Mouse (Mus musculus) kidney, adult 2 months (tissue): ENCODE measurements around the gene Cdyl2. TPM values are rescaled to one million over a fixed set of nuclear protein-coding genes. Genes with fewer than 3 reads are reported as not detected.

Source experiments
- DNase-seq: peaks from one replicate; pipeline ENCODE4 v3.0.0; 2021
- H3K27ac ChIP-seq: fragments of 200-500 bp; 2 replicates; pipeline ENCODE4 v1.5.1; 2012; ENCODE audit warnings: low read depth, low read length, control low read depth, inconsistent platforms; ENCODE audit not compliant: insufficient read depth
- H3K27me3 ChIP-seq: fragments of 200-500 bp; replicated peaks from 2 replicates; pipeline ENCODE4 v1.6.1; 2012; ENCODE audit warnings: mild to moderate bottlenecking, moderate library complexity, low read length, inconsistent platforms; ENCODE audit not compliant: control insufficient read depth, insufficient read depth
- H3K36me3 ChIP-seq: fragments of 200-500 bp; 2 replicates; pipeline ENCODE4 v1.6.1; 2012; ENCODE audit warnings: mild to moderate bottlenecking, moderate library complexity, low read length, inconsistent platforms; ENCODE audit not compliant: control insufficient read depth, insufficient read depth
- H3K4me1 ChIP-seq: fragments of 200-500 bp; 2 replicates; pipeline ENCODE4 v1.6.1; 2011; ENCODE audit warnings: low read length; ENCODE audit not compliant: control insufficient read depth, insufficient read depth
- H3K4me3 ChIP-seq: fragments of 200-500 bp; 2 replicates; pipeline ENCODE4 v1.5.1; 2011; ENCODE audit warnings: mild to moderate bottlenecking, low read depth, low read length, control low read depth; ENCODE audit not compliant: insufficient read depth
- CTCF ChIP-seq: fragments of 200-500 bp; conservative IDR thresholded peaks from 2 replicates; pipeline ENCODE4 v1.5.1; 2011; ENCODE audit warnings: low read depth, mild to moderate bottlenecking, control low read depth, low read length, moderate library complexity, mixed read lengths; ENCODE audit not compliant: insufficient read depth, insufficient read length
- POLR2A ChIP-seq: fragments of 200-500 bp; IDR thresholded peaks from one replicate; pipeline ENCODE4 v1.6.1; 2011; ENCODE audit warnings: low read depth, low read length, control low read depth
- WGBS: fragments of 180-500 bp; shearing (Covaris S2); methylation state at CpG from one replicate; pipeline ENCODE4 v1.1.7; 2018; 5-methylcytosine and 5-hydroxymethylcytosine counted together
- polyA plus RNA-seq: library from polyadenylated mRNA; depleted of rRNA; stranded (reverse); fragments of >200 nt; gene quantifications from 2 replicates; pipeline ENCODE4 v1.2.3, GENCODE M21; 2012

The Cdyl2 gene
- polyA plus RNA-seq, 1 experiment = 2.4 TPM

- no peak overlapping the region for H3K4me3 ChIP-seq
- no peaks in the 10 kb centered on the region for H3K36me3 ChIP-seq
- peak; percentile 85 for DNase-seq
- TF ChIP-seq POLR2A (no peak), CTCF (no peak)
- peaks cover 20% of the 10 kb centered on the region for H3K4me1 ChIP-seq
- H3K27ac ChIP-seq = no peak overlapping the region
- 22% methylated on average over 3 of the region's 3 CpGs for WGBS
- no peaks in the 10 kb centered on the region for H3K27me3 ChIP-seq
Measured at GRCm38 (mm10) chr8:116654881-116655280, 77.9 kb downstream of the Cdyl2 start.

- no peak for TF ChIP-seq CTCF
- no peak for TF ChIP-seq POLR2A
- Histone ChIP-seq H3K4me1 (peaks cover 20% of the 10 kb centered on the region), H3K27me3 (no peaks in the 10 kb centered on the region), H3K27ac (no peak overlapping the region), H3K36me3 (no peaks in the 10 kb centered on the region), H3K4me3 (no peak overlapping the region)
- WGBS = 45% methylated on average over 4 of the region's 4 CpGs
- DNase-seq = peak; percentile 91
Measured at GRCm38 (mm10) chr8:116652949-116653348, 79.8 kb downstream of the Cdyl2 start.

DNA sequence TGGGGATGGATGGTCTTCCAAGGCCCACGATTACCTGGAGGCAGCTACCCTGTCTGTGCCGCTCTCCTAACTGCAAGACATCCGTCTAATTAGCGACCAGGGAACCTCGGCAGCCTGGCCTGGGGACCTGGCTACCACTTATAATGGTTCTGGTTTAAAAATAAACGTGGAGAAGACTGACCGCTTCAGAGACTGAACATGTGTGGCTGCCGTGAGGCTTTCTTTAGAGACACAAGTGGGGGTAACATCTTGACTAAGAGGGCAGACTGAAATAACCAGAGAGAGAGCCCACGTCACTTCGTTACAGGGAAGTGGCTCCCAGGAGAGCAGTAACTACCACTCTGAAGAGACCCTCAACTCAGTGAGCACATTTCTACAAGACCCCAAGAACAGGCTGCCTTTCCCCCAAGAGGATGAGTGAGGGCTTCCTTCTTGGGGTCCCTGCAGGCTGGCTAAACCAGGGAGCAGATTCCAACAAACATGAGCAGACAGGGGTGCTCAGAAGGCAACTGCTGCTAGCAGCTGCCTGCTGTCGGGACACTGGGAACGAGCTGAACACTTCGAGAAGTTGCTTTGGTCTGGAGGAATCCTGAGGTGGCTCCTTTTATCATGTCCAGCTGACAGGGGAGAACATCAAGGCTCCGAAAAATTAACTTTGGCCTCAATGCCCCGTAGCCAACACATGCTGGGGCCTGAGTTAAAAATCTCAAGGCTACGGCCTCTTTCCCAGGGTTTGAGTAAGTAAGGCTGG, 82.6 kb downstream of the Cdyl2 start:
- no peaks in the 10 kb centered on the region for H3K36me3 ChIP-seq
- H3K27ac ChIP-seq = no peak overlapping the region
- WGBS = 78% methylated on average over 16 of the region's 16 CpGs
- DNase-seq = no peak
- H3K27me3 ChIP-seq = no peaks in the 10 kb centered on the region
- H3K4me3 ChIP-seq = no peak overlapping the region
- no peak for TF ChIP-seq POLR2A
- TF ChIP-seq CTCF = no peak
- H3K4me1 ChIP-seq = peaks cover 20% of the 10 kb centered on the region

GRCm38 (mm10) chr8:116645376-116645775, 87.4 kb downstream of the Cdyl2 start:
- 68% methylated on average over 4 of the region's 4 CpGs for WGBS
- TF ChIP-seq POLR2A (no peak), CTCF (no peak)
- H3K4me3 ChIP-seq = no peak overlapping the region
- H3K27ac ChIP-seq = no peak overlapping the region
- no peaks in the 10 kb centered on the region for H3K4me1 ChIP-seq
- no peaks in the 10 kb centered on the region for H3K27me3 ChIP-seq
- H3K36me3 ChIP-seq = no peaks in the 10 kb centered on the region
- DNase-seq = no peak

GRCm38 (mm10) chr8:116640925-116641324, 91.9 kb downstream of the Cdyl2 start:
- no peak for TF ChIP-seq CTCF
- no peak for TF ChIP-seq POLR2A
- WGBS = 76% methylated on average over 10 of the region's 10 CpGs
- DNase-seq = no peak
- Histone ChIP-seq H3K4me3 (no peak overlapping the region), H3K27me3 (no peaks in the 10 kb centered on the region), H3K27ac (no peak overlapping the region), H3K4me1 (no peaks in the 10 kb centered on the region), H3K36me3 (no peaks in the 10 kb centered on the region)

DNA sequence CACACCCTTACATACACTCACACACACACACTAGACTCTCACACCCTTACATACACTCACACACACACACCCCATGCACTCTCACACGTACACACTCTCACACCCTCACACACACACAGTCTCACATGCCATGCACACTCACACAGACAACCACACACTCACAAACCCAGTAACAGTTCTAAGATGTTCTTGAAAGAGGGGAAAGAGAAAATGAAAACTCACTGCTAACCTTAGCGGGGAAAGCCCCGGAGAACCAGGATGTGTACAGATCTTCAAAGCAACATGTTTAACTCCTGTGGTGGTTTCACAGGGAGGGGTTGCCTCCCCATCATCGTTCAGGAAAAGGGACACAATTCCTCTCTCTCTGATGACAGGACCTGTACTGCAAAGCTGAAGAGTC, 94.8 kb downstream of the Cdyl2 start:
- H3K36me3 ChIP-seq = no peaks in the 10 kb centered on the region
- no peak for TF ChIP-seq POLR2A
- no peak for TF ChIP-seq CTCF
- no peaks in the 10 kb centered on the region for H3K27me3 ChIP-seq
- DNase-seq = no peak
- 76% methylated on average over 4 of the region's 4 CpGs for WGBS
- no peak overlapping the region for H3K4me3 ChIP-seq
- no peak overlapping the region for H3K27ac ChIP-seq
- no peaks in the 10 kb centered on the region for H3K4me1 ChIP-seq

- no peak overlapping the region for H3K4me3 ChIP-seq
- no peak overlapping the region for H3K27ac ChIP-seq
- no peaks in the 10 kb centered on the region for H3K4me1 ChIP-seq
- no peaks in the 10 kb centered on the region for H3K27me3 ChIP-seq
- TF ChIP-seq CTCF (no peak), POLR2A (no peak)
- H3K36me3 ChIP-seq = no peaks in the 10 kb centered on the region
- no peak for DNase-seq
- WGBS = 86% methylated on average over 7 of the region's 7 CpGs
Measured at GRCm38 (mm10) chr8:116637193-116637592, 95.6 kb downstream of the Cdyl2 start.
